Mouse (Mus musculus): ENCODE data around the gene Anapc16. TPM values are rescaled to one million over a fixed set of nuclear protein-coding genes. Genes with fewer than 3 reads are reported as not detected.

Gene Anapc16
- polyA plus RNA-seq, 1 experiment: 32.9 TPM

DNA sequence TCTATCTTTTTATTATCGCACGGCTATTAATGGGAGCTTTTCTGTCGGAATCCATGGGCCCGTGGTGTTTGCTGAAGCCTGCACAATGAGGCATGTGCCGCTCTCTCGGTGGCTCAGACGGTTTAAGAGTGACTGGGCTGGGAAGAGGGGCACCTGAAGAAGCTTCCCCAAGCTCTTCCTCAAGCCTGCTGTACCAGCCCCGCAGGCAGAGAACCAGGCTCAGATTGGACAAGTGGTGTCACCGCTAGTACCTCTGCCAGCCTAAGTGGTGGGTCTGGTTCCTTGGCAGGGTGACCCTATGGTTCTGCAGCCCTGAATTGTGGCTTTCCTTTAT lies 37.6 kb downstream of the Anapc16 start:
- no peak overlapping the region for H3K27ac ChIP-seq (ENCODE audit: control insufficient read depth, insufficient read depth, low read depth, low read length, poor library complexity)
- TF ChIP-seq CTCF (IDR thresholded peaks at IDR 0.05; ENCODE audit: control insufficient read depth, insufficient read depth, low read length): no peak
- TF ChIP-seq POLR2A (IDR thresholded peaks at IDR 0.05; ENCODE audit: borderline replicate concordance, control insufficient read depth, low read depth, low read length): no peak
- WGBS: 81% methylated on average over 9 of the region's 9 CpGs
- H3K4me1 ChIP-seq (ENCODE audit: control insufficient read depth, insufficient read depth, low read length): peaks cover 1% of the 10 kb centered on the region; the same call in 1 of the 2 replicates
- no peak overlapping the region for H3K4me3 ChIP-seq (replicated peaks; ENCODE audit: control insufficient read depth, low read depth, low read length)

- TF ChIP-seq CTCF (IDR thresholded peaks at IDR 0.05; ENCODE audit: control insufficient read depth, insufficient read depth, low read length): no peak
- Histone ChIP-seq H3K4me3 (replicated peaks; ENCODE audit: control insufficient read depth, low read depth, low read length) (no peak overlapping the region), H3K4me1 (ENCODE audit: control insufficient read depth, insufficient read depth, low read length) (peaks cover 1% of the 10 kb centered on the region; the same call in 1 of the 2 replicates), H3K27ac (ENCODE audit: control insufficient read depth, insufficient read depth, low read depth, low read length, poor library complexity) (no peak overlapping the region)
- 29% methylated on average over 23 of the region's 23 CpGs for WGBS
Measured at GRCm38 (mm10) chr10:59964504-59965361, 38.2 kb downstream of the Anapc16 start.

DNA sequence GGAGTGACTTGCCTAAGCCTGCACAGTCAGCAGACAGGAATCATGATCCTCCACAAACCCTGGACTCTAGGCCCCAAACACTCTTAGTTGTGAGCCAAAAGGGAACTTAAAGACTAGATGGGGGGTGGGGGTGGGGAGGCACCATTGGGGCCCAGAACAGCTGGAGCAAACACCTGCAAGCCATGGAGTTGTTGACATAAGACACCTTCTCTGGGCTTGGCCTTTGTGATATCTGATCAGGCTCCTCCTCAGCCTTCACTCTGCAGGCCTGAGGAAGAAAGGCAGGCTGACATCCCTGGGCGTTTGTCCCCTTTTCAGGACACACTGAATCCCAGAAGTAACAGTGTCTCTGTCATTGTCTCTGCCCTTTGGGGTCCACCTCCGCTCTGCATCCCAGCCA lies 39.3 kb downstream of the Anapc16 start:
- Histone ChIP-seq H3K4me1 (ENCODE audit: control insufficient read depth, insufficient read depth, low read length) (no peaks in the 10 kb centered on the region), H3K4me3 (replicated peaks; ENCODE audit: control insufficient read depth, low read depth, low read length) (no peak overlapping the region), H3K27ac (ENCODE audit: control insufficient read depth, insufficient read depth, low read depth, low read length, poor library complexity) (peak overlapping the region; percentile 2; the same call in 1 of the 2 replicates)
- 80% methylated on average over 2 of the region's 2 CpGs for WGBS
- TF ChIP-seq POLR2A (IDR thresholded peaks at IDR 0.05; ENCODE audit: borderline replicate concordance, control insufficient read depth, low read depth, low read length): no peak

- 80% methylated on average over 12 of the region's 12 CpGs for WGBS
- no peak overlapping the region for H3K27ac ChIP-seq (ENCODE audit: control insufficient read depth, insufficient read depth, low read depth, low read length, poor library complexity)
- no peak overlapping the region for H3K4me3 ChIP-seq (replicated peaks; ENCODE audit: control insufficient read depth, low read depth, low read length)
- no peak for TF ChIP-seq POLR2A (IDR thresholded peaks at IDR 0.05; ENCODE audit: borderline replicate concordance, control insufficient read depth, low read depth, low read length)
- TF ChIP-seq CTCF (IDR thresholded peaks at IDR 0.05; ENCODE audit: control insufficient read depth, insufficient read depth, low read length): no peak
- H3K4me1 ChIP-seq (ENCODE audit: control insufficient read depth, insufficient read depth, low read length): no peaks in the 10 kb centered on the region
Measured at GRCm38 (mm10) chr10:59959517-59959916, 43.4 kb downstream of the Anapc16 start.

DNA sequence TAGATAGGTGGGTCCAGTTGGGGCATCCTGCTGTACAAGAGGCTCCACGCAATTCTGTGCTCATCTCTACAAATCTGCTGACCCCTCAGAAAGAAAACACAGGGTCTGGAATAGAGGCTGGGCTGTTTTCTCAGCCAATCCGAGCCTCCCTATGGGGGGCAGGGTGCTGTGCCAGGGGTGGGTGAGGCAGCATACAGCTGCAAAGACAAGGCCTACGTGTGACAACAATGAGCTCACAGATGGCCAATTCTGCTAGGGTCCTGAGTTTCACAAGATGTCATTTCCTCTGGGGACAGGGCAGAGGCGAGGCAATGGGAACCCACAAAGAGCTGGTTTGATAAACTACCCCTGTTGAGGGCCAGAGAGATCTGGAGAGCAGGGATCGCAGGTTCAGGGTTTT lies 44.5 kb downstream of the Anapc16 start:
- H3K27ac ChIP-seq (ENCODE audit: control insufficient read depth, insufficient read depth, low read depth, low read length, poor library complexity): no peak overlapping the region; the same call in 1 of the 2 replicates
- 34% methylated on average over 5 of the region's 5 CpGs for WGBS
- H3K4me3 ChIP-seq (replicated peaks; ENCODE audit: control insufficient read depth, low read depth, low read length): no peak overlapping the region
- TF ChIP-seq CTCF (IDR thresholded peaks at IDR 0.05; ENCODE audit: control insufficient read depth, insufficient read depth, low read length) (no peak), POLR2A (IDR thresholded peaks at IDR 0.05; ENCODE audit: borderline replicate concordance, control insufficient read depth, low read depth, low read length) (no peak)
- H3K4me1 ChIP-seq (ENCODE audit: control insufficient read depth, insufficient read depth, low read length): no peaks in the 10 kb centered on the region

GRCm38 (mm10) chr10:59957171-59958149 lies 45.5 kb downstream of the Anapc16 start:
- TF ChIP-seq POLR2A (IDR thresholded peaks at IDR 0.05; ENCODE audit: borderline replicate concordance, control insufficient read depth, low read depth, low read length): no peak
- 68% methylated on average over 25 of the region's 25 CpGs for WGBS

DNA sequence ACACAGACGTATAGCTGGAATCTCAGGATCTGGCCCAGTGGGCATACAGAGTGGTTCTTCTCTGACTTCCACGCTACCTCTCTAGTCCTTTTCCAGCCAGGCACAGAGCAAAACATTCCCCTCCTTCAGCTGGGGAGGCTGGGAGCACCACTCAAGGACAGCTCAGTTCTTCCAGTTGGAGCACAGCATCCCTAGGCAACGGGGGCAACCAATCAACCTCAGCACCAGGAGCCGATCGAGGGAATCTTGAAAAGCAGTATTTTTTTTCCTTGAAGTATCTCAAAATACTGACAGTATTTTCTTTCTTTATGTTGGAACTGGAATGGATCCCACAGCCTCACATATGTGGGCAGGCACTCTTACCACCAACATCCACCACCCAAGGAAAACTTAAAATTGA lies 46.3 kb downstream of the Anapc16 start:
- no peak overlapping the region; the same call in 1 of the 2 replicates for H3K27ac ChIP-seq (ENCODE audit: control insufficient read depth, insufficient read depth, low read depth, low read length, poor library complexity)
- H3K4me1 ChIP-seq (ENCODE audit: control insufficient read depth, insufficient read depth, low read length): peaks cover 1% of the 10 kb centered on the region; the same call in 1 of the 2 replicates
- H3K4me3 ChIP-seq (replicated peaks; ENCODE audit: control insufficient read depth, low read depth, low read length): no peak overlapping the region
- WGBS: 88% methylated on average over 5 of the region's 5 CpGs
- TF ChIP-seq CTCF (IDR thresholded peaks at IDR 0.05; ENCODE audit: control insufficient read depth, insufficient read depth, low read length) (no peak), POLR2A (IDR thresholded peaks at IDR 0.05; ENCODE audit: borderline replicate concordance, control insufficient read depth, low read depth, low read length) (no peak)

More at GRCm38 (mm10) chr10:59957171-59958149, 45.5 kb downstream of the Anapc16 start:
- Histone ChIP-seq H3K4me1 (ENCODE audit: control insufficient read depth, insufficient read depth, low read length) (peaks cover 1% of the 10 kb centered on the region; the same call in 1 of the 2 replicates), H3K27ac (ENCODE audit: control insufficient read depth, insufficient read depth, low read depth, low read length, poor library complexity) (no peak overlapping the region), H3K4me3 (replicated peaks; ENCODE audit: control insufficient read depth, low read depth, low read length) (no peak overlapping the region)

DNA sequence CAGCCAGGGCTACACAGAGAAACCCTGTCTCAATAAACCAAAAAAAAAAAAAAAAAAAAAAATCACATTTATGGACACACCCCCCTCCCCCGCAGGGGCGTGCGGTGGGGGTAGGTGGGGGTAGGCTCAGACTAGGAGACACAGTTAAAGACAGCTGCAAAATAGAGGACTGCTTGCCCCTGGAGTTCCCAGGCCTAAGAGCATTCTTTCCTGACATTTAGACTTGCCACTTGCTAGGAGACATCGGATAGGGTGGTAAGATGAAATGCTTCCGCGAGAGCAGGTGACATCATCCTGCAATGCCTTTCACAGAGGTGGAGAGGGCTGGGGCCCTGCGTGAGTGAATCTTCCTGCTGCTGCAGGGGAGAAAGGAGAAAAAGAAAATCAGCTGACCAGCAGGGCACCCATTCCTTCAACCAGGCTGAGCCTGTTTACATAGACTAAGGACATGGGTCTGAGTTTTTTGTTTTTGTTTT lies 49.3 kb downstream of the Anapc16 start:
- peaks cover 1% of the 10 kb centered on the region; the same call in 1 of the 2 replicates for H3K4me1 ChIP-seq (ENCODE audit: control insufficient read depth, insufficient read depth, low read length)
- WGBS: 65% methylated on average over 7 of the region's 7 CpGs

More for the DNA sequence above, 49.3 kb downstream of the Anapc16 start:
- Histone ChIP-seq H3K27ac (ENCODE audit: control insufficient read depth, insufficient read depth, low read depth, low read length, poor library complexity) (no peak overlapping the region), H3K4me3 (replicated peaks; ENCODE audit: control insufficient read depth, low read depth, low read length) (no peak overlapping the region)
- TF ChIP-seq CTCF (IDR thresholded peaks at IDR 0.05; ENCODE audit: control insufficient read depth, insufficient read depth, low read length): no peak
- TF ChIP-seq POLR2A (IDR thresholded peaks at IDR 0.05; ENCODE audit: borderline replicate concordance, control insufficient read depth, low read depth, low read length): no peak

All from bone marrow, adult 2 months (tissue).